Mouse (Mus musculus) urinary bladder, postnatal 0 days (tissue): ENCODE data around the gene Hyal3. TPM values are rescaled to one million over a fixed set of nuclear protein-coding genes. Genes with fewer than 3 reads are reported as not detected.

Experiments used
- polyA plus RNA-seq: library from polyadenylated mRNA; unstranded; fragments of >200 nt; fragmentation: Nextera tagmentation; extraction: Ambion mirVana; gene quantifications from 2 replicates; pipeline ENCODE4 v1.2.1, GENCODE M21; 2015

Gene Hyal3
- polyA plus RNA-seq, result 0.60 and 0.61 TPM in 2 replicates

GRCm38 (mm10) chr9:107580501-107581317 is at the start of gene Hyal3:
TSS of gene Hyal3 (plus strand) at chr9:107580818.

GRCm38 (mm10) chr9:107533791-107534407 is 46.7 kb upstream of the Hyal3 start, which contains the start of gene Tmem115:
TSS of gene Tmem115 (plus strand) at chr9:107533945.

GRCm38 (mm10) chr9:107541474-107542351 is 38.9 kb upstream of the Hyal3 start, which contains the start of the genes Cyb561d2 and Nprl2:
TSS of gene Cyb561d2 (minus strand) at chr9:107542193.
TSS of gene Nprl2 (plus strand) at chr9:107542226.

DNA sequence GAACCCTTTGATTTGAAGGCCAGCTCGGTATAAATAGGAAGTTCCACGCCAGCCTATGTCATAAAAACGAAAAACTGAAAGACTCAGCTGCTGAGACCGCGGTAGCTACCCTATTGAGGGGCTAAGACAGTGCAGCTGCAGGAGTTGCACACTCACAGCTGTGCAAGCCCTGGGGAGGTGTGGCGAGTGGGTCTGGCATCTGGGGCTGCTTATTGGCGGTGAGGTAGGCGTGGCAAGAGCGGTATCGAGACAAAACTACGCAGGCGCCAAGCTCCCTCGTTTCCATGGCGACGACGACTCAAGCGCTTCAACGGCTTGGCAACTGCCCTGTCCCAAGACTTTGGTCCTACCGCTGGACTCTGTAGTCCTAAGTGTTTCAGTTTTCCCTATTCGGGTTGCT is 33.6 kb upstream of the Hyal3 start, which contains the start of gene Zmynd10:
Gene Zmynd10 (plus strand): TSS at position 273 of the 400 bp plus-strand sequence.

DNA sequence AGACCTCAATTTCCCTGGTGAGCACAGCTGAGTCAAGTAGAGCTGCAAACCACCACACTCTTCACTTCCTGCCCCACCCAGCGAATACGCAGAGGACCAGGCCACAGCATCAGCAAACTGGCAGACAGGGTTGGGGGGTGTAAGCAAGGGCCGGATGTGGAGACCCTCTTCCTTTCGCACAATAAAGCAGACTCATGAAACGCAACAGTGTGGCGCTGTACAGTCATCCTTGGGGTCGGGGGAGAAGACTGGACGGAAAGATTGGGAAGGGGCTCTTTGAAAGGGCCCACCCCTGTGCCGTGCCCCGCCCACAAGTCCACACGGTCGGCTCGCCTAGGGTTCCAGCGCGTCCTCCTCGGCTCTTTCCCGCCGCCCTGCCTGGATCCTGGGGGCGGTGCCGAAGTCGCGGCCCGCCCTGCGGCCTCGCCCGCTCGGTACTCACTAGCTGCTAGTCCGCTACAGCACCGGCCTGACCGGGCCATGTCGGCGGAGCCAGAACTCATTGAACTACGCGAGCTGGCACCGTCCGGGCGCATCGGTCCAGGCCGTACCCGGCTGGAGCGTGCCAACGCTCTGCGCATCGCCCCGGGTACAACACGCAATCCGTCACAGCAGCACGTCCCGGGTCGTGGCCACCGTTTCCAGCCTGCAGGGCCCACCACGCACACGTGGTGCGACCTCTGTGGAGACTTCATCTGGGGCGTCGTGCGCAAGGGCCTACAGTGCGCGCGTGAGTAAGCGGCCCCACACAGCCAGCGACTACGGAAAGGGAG is 29.3 kb upstream of the Hyal3 start, which contains the start of gene Rassf1:
Gene Rassf1 (plus strand): TSS at position 439 of the 773 bp plus-strand sequence.

DNA sequence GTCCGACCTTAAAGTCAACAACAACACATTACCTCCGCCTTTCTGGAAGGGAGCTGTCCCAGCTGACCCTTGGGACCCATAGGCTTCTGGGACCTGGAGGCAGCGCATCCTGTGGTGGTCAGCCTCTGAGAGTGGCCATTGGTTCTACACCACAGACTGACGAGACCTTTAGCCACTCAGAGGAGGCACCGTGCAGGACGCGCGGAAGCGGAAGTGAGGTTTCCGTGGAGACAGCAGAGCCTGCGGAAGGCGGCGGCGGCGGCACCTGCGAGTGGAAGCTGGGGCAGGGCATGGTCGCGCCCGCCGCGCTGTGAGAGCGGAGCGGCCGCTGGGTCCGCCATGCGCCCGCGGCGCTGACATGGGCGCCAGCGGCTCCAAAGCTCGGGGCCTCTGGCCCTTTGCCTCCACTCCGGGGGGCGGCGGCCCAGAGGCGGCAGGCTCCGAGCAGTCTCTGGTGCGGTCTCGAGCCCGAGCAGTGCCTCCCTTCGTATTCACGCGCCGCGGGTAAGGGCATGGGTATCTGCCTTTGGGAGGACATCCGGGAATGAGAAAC is 17.5 kb upstream of the Hyal3 start, which contains the start of gene Tusc2:
Gene Tusc2 (plus strand): TSS at position 227 of the 553 bp plus-strand sequence.

DNA sequence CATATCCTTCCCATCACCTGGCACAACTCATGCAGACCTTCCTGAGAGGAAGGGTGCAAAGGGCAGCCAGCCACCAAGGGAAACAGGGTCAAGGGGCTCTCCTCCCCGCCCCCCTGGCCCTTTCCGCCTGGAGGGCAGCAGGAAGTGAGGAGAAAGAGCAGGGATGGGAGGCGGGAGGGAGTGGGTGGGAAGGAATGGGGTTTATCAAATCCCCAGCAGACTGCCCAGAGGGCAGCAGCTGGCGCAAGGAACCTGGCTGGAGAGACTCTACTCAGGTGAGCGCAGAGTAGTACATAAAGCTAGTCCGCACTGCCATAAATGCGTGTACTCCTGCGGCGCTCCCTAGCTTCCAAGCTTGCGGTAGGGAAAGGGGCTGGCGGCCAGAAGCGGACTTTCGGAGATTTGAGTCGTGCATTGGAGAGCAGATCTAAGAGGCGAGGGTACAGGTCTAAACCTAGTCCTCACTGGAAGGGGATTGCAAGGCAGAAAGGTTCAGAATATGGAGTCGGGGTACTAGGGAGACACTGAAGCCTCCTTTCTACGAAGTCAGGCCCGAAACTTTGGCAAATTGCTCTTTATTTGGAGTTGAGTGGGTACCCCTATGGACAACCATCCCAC is 12.8 kb upstream of the Hyal3 start, which contains the start of gene Hyal2:
Gene Hyal2 (plus strand): TSS at position 244 of the 618 bp plus-strand sequence.

GRCm38 (mm10) chr9:107576357-107577107 is 4.1 kb upstream of the Hyal3 start, which contains the start of gene Hyal1:
TSS of gene Hyal1 (plus strand) at chr9:107576927.

GRCm38 (mm10) chr9:107578587-107578986 is 2.0 kb upstream of the Hyal3 start, which contains the start of gene Naa80:
TSS of gene Naa80 (plus strand) at chr9:107578887.

GRCm38 (mm10) chr9:107586974-107587832 is 6.6 kb downstream of the Hyal3 start, which contains the start of gene Ifrd2:
TSS of gene Ifrd2 (plus strand) at chr9:107587642.

GRCm38 (mm10) chr9:107608741-107609432 is 28.3 kb downstream of the Hyal3 start, which contains the start of gene Sema3b:
TSS of gene Sema3b (minus strand) at chr9:107609229.

GRCm38 (mm10) chr9:107635279-107636028 is 54.8 kb downstream of the Hyal3 start, which contains the start of gene Gnai2:
TSS of gene Gnai2 (minus strand) at chr9:107635367.

